Mouse (Mus musculus) limb, embryonic 14.5 days (tissue): ENCODE measurements around the gene Pkig. TPM values are rescaled to one million over a fixed set of nuclear protein-coding genes. Genes with fewer than 3 reads are reported as not detected.

ENCODE experiments used
- ATAC-seq: fragments of 200-750 bp; cut with Nextera tagmentation; 2 replicates; pipeline ENCODE4 v1.8.0; 2017; ENCODE audit warnings: low read depth, moderate number of reproducible peaks, moderate TSS enrichment; ENCODE audit not compliant: low FRiP score
- DNase-seq: peaks from one replicate; pipeline ENCODE4 v3.0.0-alpha.2; 2015; ENCODE audit warnings: low spot score
- H3K27ac ChIP-seq: fragments of 300-500 bp; sonication (generic); replicated peaks from 2 replicates; pipeline ENCODE4 v1.5.1; 2014; ENCODE audit warnings: low read depth, mild to moderate bottlenecking, low read length, moderate library complexity, mixed read lengths
- H3K27me3 ChIP-seq: fragments of 300-500 bp; sonication (generic); 2 replicates; pipeline ENCODE4 v1.6.1; 2014; ENCODE audit warnings: low read length, mixed read lengths; ENCODE audit not compliant: control insufficient read depth, insufficient read depth
- H3K36me3 ChIP-seq: fragments of 300-500 bp; sonication (generic); 2 replicates; pipeline ENCODE4 v1.6.1; 2014; ENCODE audit warnings: mild to moderate bottlenecking, low read length, moderate library complexity, mixed read lengths; ENCODE audit not compliant: control insufficient read depth, insufficient read depth
- H3K4me1 ChIP-seq: fragments of 300-500 bp; sonication (generic); 2 replicates; pipeline ENCODE4 v1.6.1; 2014; ENCODE audit warnings: antibody characterized with exemption, low read length, mixed read lengths; ENCODE audit not compliant: control insufficient read depth, insufficient read depth
- H3K4me2 ChIP-seq: fragments of 300-500 bp; sonication (generic); replicated peaks from 2 replicates; pipeline ENCODE4 v1.6.1; 2014; ENCODE audit warnings: low read depth, mild to moderate bottlenecking, low read length, moderate library complexity; ENCODE audit not compliant: severe bottlenecking
- H3K4me3 ChIP-seq: fragments of 300-500 bp; sonication (generic); replicated peaks from 2 replicates; pipeline ENCODE4 v1.5.1; 2014; ENCODE audit warnings: low read length
- H3K9ac ChIP-seq: fragments of 300-500 bp; sonication (generic); 2 replicates; pipeline ENCODE4 v1.6.1; 2014; ENCODE audit warnings: mild to moderate bottlenecking, low read depth, low read length, moderate library complexity; ENCODE audit not compliant: severe bottlenecking
- H3K9me3 ChIP-seq: fragments of 300-500 bp; sonication (generic); 2 replicates; pipeline ENCODE4 v1.6.1; 2016; ENCODE audit warnings: low read length; ENCODE audit not compliant: control insufficient read depth
- POLR2A ChIP-seq: fragments of 200-500 bp; IDR thresholded peaks from 2 replicates; pipeline ENCODE4 v1.8.0; 2012; ENCODE audit warnings: inconsistent platforms, mild to moderate bottlenecking, moderate library complexity, borderline replicate concordance; ENCODE audit not compliant: insufficient read depth, insufficient read length; ENCODE audit errors: extremely low read depth
- WGBS: fragments of 180-500 bp; shearing (Covaris S2); extraction: QIAGEN DNeasy Blood & Tissue Kit; methylation state at CpG from one replicate; pipeline ENCODE4 v1.1.7; 2014; 5-methylcytosine and 5-hydroxymethylcytosine counted together
- polyA plus RNA-seq, 2 experiments: library from polyadenylated mRNA; depleted of rRNA in 1 of 2; stranded (reverse) in 1 of 2; unstranded in 1 of 2; fragments of >200 nt; fragmentation: Nextera tagmentation in 1 of 2; extraction: Ambion mirVana in 1 of 2; gene quantifications; 2 replicates each; pipeline versions ENCODE4 v1.2.1 to v1.2.3; 2012 to 2014

Pkig gene
- polyA plus RNA-seq, 2 experiments, result 76.1 to 133 TPM

GRCm38 (mm10) chr2:163662698-163663221 lies 4.6 kb downstream of the Pkig start:
- no peak for TF ChIP-seq POLR2A
- ATAC-seq, result no peak
- WGBS, result 80% methylated on average over 2 of the region's 2 CpGs
- H3K4me2 ChIP-seq, result no peak overlapping the region
- H3K9ac ChIP-seq, result no peak overlapping the region
- no peaks in the 10 kb centered on the region for H3K27me3 ChIP-seq
- peaks cover 17% of the 10 kb centered on the region for H3K4me1 ChIP-seq
- H3K27ac ChIP-seq, result no peak overlapping the region
- H3K36me3 ChIP-seq, result no peaks in the 10 kb centered on the region; the same call in 1 of the 2 replicates
- no peak for DNase-seq
- H3K4me3 ChIP-seq, result no peak overlapping the region
- H3K9me3 ChIP-seq, result no peaks in the 10 kb centered on the region

- 51% methylated on average over 3 of the region's 3 CpGs for WGBS
- Histone ChIP-seq H3K9me3 (no peaks in the 10 kb centered on the region), H3K36me3 (no peaks in the 10 kb centered on the region; the same call in 1 of the 2 replicates), H3K27ac (no peak overlapping the region), H3K4me3 (no peak overlapping the region), H3K4me2 (no peak overlapping the region), H3K27me3 (no peaks in the 10 kb centered on the region), H3K9ac (no peak overlapping the region), H3K4me1 (peaks cover 16% of the 10 kb centered on the region)
- no peak for ATAC-seq
- TF ChIP-seq POLR2A, result no peak
- no peak for DNase-seq
Observed at GRCm38 (mm10) chr2:163663930-163664329, 5.7 kb downstream of the Pkig start.

- no peaks in the 10 kb centered on the region for H3K4me1 ChIP-seq
- DNase-seq, result no peak
- H3K27me3 ChIP-seq, result no peaks in the 10 kb centered on the region
- H3K9me3 ChIP-seq, result no peaks in the 10 kb centered on the region
- H3K9ac ChIP-seq, result no peak overlapping the region
- H3K27ac ChIP-seq, result no peak overlapping the region
- H3K4me2 ChIP-seq, result no peak overlapping the region
- TF ChIP-seq POLR2A, result no peak
- 100% methylated on average over 1 of the region's 1 CpGs for WGBS
- no peaks in the 10 kb centered on the region; the same call in 1 of the 2 replicates for H3K36me3 ChIP-seq
- H3K4me3 ChIP-seq, result no peak overlapping the region
- ATAC-seq, result no peak
Observed at GRCm38 (mm10) chr2:163667045-163667444, 8.9 kb downstream of the Pkig start.

- H3K9ac ChIP-seq, result no peak overlapping the region
- peaks cover 14% of the 10 kb centered on the region for H3K4me1 ChIP-seq
- no peak for ATAC-seq
- H3K36me3 ChIP-seq, result no peaks in the 10 kb centered on the region
- DNase-seq, result no peak
- no peak overlapping the region for H3K4me2 ChIP-seq
- TF ChIP-seq POLR2A, result no peak
- no peaks in the 10 kb centered on the region for H3K27me3 ChIP-seq
- WGBS, result 85% methylated on average over 11 of the region's 11 CpGs
- no peaks in the 10 kb centered on the region for H3K9me3 ChIP-seq
- no peak overlapping the region for H3K27ac ChIP-seq
- no peak overlapping the region for H3K4me3 ChIP-seq
Observed at GRCm38 (mm10) chr2:163670872-163671594, 12.8 kb downstream of the Pkig start.

- Histone ChIP-seq H3K36me3 (no peaks in the 10 kb centered on the region), H3K4me1 (peaks cover 16% of the 10 kb centered on the region), H3K27ac (peak overlapping the region; percentile 69), H3K9ac (no peak overlapping the region), H3K27me3 (no peaks in the 10 kb centered on the region), H3K4me3 (no peak overlapping the region), H3K4me2 (no peak overlapping the region), H3K9me3 (no peaks in the 10 kb centered on the region)
- TF ChIP-seq POLR2A, result no peak
- WGBS, result 63% methylated on average over 5 of the region's 5 CpGs
- DNase-seq, result no peak
- no peak for ATAC-seq
Observed at GRCm38 (mm10) chr2:163674397-163674796, 16.2 kb downstream of the Pkig start.
